Mouse (Mus musculus): ENCODE results near the gene Taz. TPM values are rescaled to one million over a fixed set of nuclear protein-coding genes. Genes with fewer than 3 reads are reported as not detected.
A peak's percentile ranks its signal among the peaks of the same experiment; 100 is the strongest.

Taz gene
- polyA plus RNA-seq, 1 experiment from 2014 or later = 84.9 TPM

GRCm38 (mm10) chrX:74245107-74245506 is 36.6 kb upstream of the Taz start:
- Histone ChIP-seq H3K27ac (ENCODE audit: low read length) (peak overlapping the region; percentile 92), H3K9me3 (ENCODE audit: low read length) (no peaks in the 10 kb centered on the region), H3K4me2 (replicated peaks; ENCODE audit: low read depth, low read length) (peak overlapping the region; percentile 51), H3K27me3 (replicated peaks; ENCODE audit: insufficient read depth, low read length) (no peaks in the 10 kb centered on the region), H3K4me1 (ENCODE audit: insufficient read depth, low read depth, low read length) (no peaks in the 10 kb centered on the region), H3K9ac (replicated peaks; ENCODE audit: low read depth) (peak overlapping the region; percentile 57), H3K4me3 (ENCODE audit: low read depth, low read length) (peak overlapping the region; percentile 43), H3K36me3 (ENCODE audit: insufficient read depth, low read length) (peaks cover 16% of the 10 kb centered on the region; the same call in 1 of the 2 replicates)
- WGBS = 26% methylated on average over 1 of the region's 1 CpGs
- ATAC-seq (no peak), DNase-seq (ENCODE audit: low spot score) (no peak)
- TF ChIP-seq EP300 (IDR thresholded peaks at IDR 0.05) (no peak), CTCF (IDR thresholded peaks at IDR 0.05) (no peak)

GRCm38 (mm10) chrX:74245687-74246086 is 36.0 kb upstream of the Taz start:
- 16% methylated on average over 21 of the region's 21 CpGs for WGBS
- H3K9ac ChIP-seq (replicated peaks; ENCODE audit: low read depth) = peak overlapping the region; percentile 57
- ATAC-seq (peak; percentile 54), DNase-seq (ENCODE audit: low spot score) (peak; percentile 89)
- no peaks in the 10 kb centered on the region for H3K4me1 ChIP-seq (ENCODE audit: insufficient read depth, low read depth, low read length)
- peak overlapping the region; percentile 92 for H3K27ac ChIP-seq (ENCODE audit: low read length)
- TF ChIP-seq EP300 (IDR thresholded peaks at IDR 0.05) (no peak), CTCF (IDR thresholded peaks at IDR 0.05) (no peak)
- peak overlapping the region; percentile 51 for H3K4me2 ChIP-seq (replicated peaks; ENCODE audit: low read depth, low read length)
- peaks cover 16% of the 10 kb centered on the region; the same call in 1 of the 2 replicates for H3K36me3 ChIP-seq (ENCODE audit: insufficient read depth, low read length)
- H3K9me3 ChIP-seq (ENCODE audit: low read length) = no peaks in the 10 kb centered on the region
- H3K4me3 ChIP-seq (ENCODE audit: low read depth, low read length) = peak overlapping the region; percentile 43
- no peaks in the 10 kb centered on the region for H3K27me3 ChIP-seq (replicated peaks; ENCODE audit: insufficient read depth, low read length)

- DNase-seq (ENCODE audit: low spot score) (peak; percentile 96), ATAC-seq (peak; percentile 83)
- WGBS = 24% methylated on average over 30 of the region's 38 CpGs
- TF ChIP-seq EP300 (IDR thresholded peaks at IDR 0.05) (no peak), CTCF (IDR thresholded peaks at IDR 0.05) (peak; percentile 13; the same call in 1 of the 2 replicates)
- peak overlapping the region; percentile 51 for H3K4me2 ChIP-seq (replicated peaks; ENCODE audit: low read depth, low read length)
- peaks cover 12% of the 10 kb centered on the region; the same call in 1 of the 2 replicates for H3K36me3 ChIP-seq (ENCODE audit: insufficient read depth, low read length)
- peak overlapping the region; percentile 43 for H3K4me3 ChIP-seq (ENCODE audit: low read depth, low read length)
- peak overlapping the region; percentile 92 for H3K27ac ChIP-seq (ENCODE audit: low read length)
- H3K4me1 ChIP-seq (ENCODE audit: insufficient read depth, low read depth, low read length) = no peaks in the 10 kb centered on the region
- no peaks in the 10 kb centered on the region for H3K9me3 ChIP-seq (ENCODE audit: low read length)
- peak overlapping the region; percentile 57 for H3K9ac ChIP-seq (replicated peaks; ENCODE audit: low read depth)
- no peaks in the 10 kb centered on the region for H3K27me3 ChIP-seq (replicated peaks; ENCODE audit: insufficient read depth, low read length)
These were observed 35.5 kb upstream of the Taz start for GRCm38 (mm10) chrX:74246213-74246681.

- ATAC-seq = peak; percentile 43
- TF ChIP-seq EP300 (IDR thresholded peaks at IDR 0.05) (no peak), CTCF (IDR thresholded peaks at IDR 0.05) (no peak)
- H3K27me3 ChIP-seq (replicated peaks; ENCODE audit: insufficient read depth, low read length) = no peaks in the 10 kb centered on the region
- peaks cover 7% of the 10 kb centered on the region; the same call in 1 of the 2 replicates for H3K36me3 ChIP-seq (ENCODE audit: insufficient read depth, low read length)
- no peaks in the 10 kb centered on the region for H3K4me1 ChIP-seq (ENCODE audit: insufficient read depth, low read depth, low read length)
- DNase-seq (ENCODE audit: low spot score) = peak; percentile 84
- H3K9ac ChIP-seq (replicated peaks; ENCODE audit: low read depth) = no peak overlapping the region; the same call in 1 of the 2 replicates
- no peaks in the 10 kb centered on the region for H3K9me3 ChIP-seq (ENCODE audit: low read length)
- H3K4me2 ChIP-seq (replicated peaks; ENCODE audit: low read depth, low read length) = peak overlapping the region; percentile 51
- peak overlapping the region; percentile 73 for H3K27ac ChIP-seq (ENCODE audit: low read length)
- peak overlapping the region; percentile 43 for H3K4me3 ChIP-seq (ENCODE audit: low read depth, low read length)
- 13% methylated on average over 13 of the region's 15 CpGs for WGBS
These were observed 35.0 kb upstream of the Taz start for GRCm38 (mm10) chrX:74246693-74247092.

- H3K36me3 ChIP-seq (ENCODE audit: insufficient read depth, low read length) = no peaks in the 10 kb centered on the region
- WGBS = 14% methylated on average over 3 of the region's 3 CpGs
These were observed 33.1 kb upstream of the Taz start for GRCm38 (mm10) chrX:74248651-74249050.

GRCm38 (mm10) chrX:74249615-74250014 is 32.1 kb upstream of the Taz start, which contains the start of gene Flna:
TSS of gene Flna (minus strand) at chrX:74249820.
- H3K9me3 ChIP-seq (ENCODE audit: low read length) = no peaks in the 10 kb centered on the region
- no peaks in the 10 kb centered on the region for H3K4me1 ChIP-seq (ENCODE audit: insufficient read depth, low read depth, low read length)
- peak within 1 kb of the TSS; percentile 32 for H3K4me3 ChIP-seq (ENCODE audit: low read depth, low read length)
- no peaks in the 10 kb centered on the region for H3K36me3 ChIP-seq (ENCODE audit: insufficient read depth, low read length)
- WGBS = 12% methylated on average over 32 of the region's 38 CpGs
- DNase-seq (ENCODE audit: low spot score) (peak; percentile 69), ATAC-seq (0 out of 2 replicates have a peak, but pooled peaks have one; percentile 1)
- H3K4me2 ChIP-seq (replicated peaks; ENCODE audit: low read depth, low read length) = peak within 1 kb of the TSS; percentile 53
- TF ChIP-seq EP300 (IDR thresholded peaks at IDR 0.05) (no peak), CTCF (IDR thresholded peaks at IDR 0.05) (peak; percentile 65)
- no peaks in the 10 kb centered on the region for H3K27me3 ChIP-seq (replicated peaks; ENCODE audit: insufficient read depth, low read length)
- H3K9ac ChIP-seq (replicated peaks; ENCODE audit: low read depth) = no peak within 1 kb of the TSS; the same call in 1 of the 2 replicates
- peak within 1 kb of the TSS; percentile 70 for H3K27ac ChIP-seq (ENCODE audit: low read length)

More at GRCm38 (mm10) chrX:74248651-74249050, 33.1 kb upstream of the Taz start:
- TF ChIP-seq EP300 (IDR thresholded peaks at IDR 0.05) = no peak
- TF ChIP-seq CTCF (IDR thresholded peaks at IDR 0.05) = peak; percentile 70
- ATAC-seq (peak; percentile 7; the same call in 1 of the 2 replicates), DNase-seq (ENCODE audit: low spot score) (peak; percentile 75)
- Histone ChIP-seq H3K9ac (replicated peaks; ENCODE audit: low read depth) (no peak overlapping the region), H3K4me1 (ENCODE audit: insufficient read depth, low read depth, low read length) (no peaks in the 10 kb centered on the region), H3K4me2 (replicated peaks; ENCODE audit: low read depth, low read length) (peak overlapping the region; percentile 53), H3K9me3 (ENCODE audit: low read length) (no peaks in the 10 kb centered on the region), H3K4me3 (ENCODE audit: low read depth, low read length) (peak overlapping the region; percentile 32), H3K27ac (ENCODE audit: low read length) (peak overlapping the region; percentile 70), H3K27me3 (replicated peaks; ENCODE audit: insufficient read depth, low read length) (no peaks in the 10 kb centered on the region)
